Mouse (Mus musculus) liver, embryonic 14.5 days (tissue): ENCODE data around the gene Kctd11.

ENCODE experiments used
- CTCF ChIP-seq: IDR thresholded peaks from 2 replicates; pipeline ENCODE4 v1.5.1; 2016; ENCODE audit warnings: antibody characterized with exemption, low read depth, control low read depth
- EP300 ChIP-seq: IDR thresholded peaks from 2 replicates; pipeline ENCODE4 v1.6.1; 2016; ENCODE audit warnings: antibody characterized with exemption, low read depth

- TF ChIP-seq CTCF (peak; percentile 85), EP300 (no peak)
Measured at GRCm38 (mm10) chr11:69921114-69922011, 40.2 kb upstream of the Kctd11 start, which contains the start of gene Eif5a.
